Mouse (Mus musculus): ENCODE results near the gene Ces2b.

DNA sequence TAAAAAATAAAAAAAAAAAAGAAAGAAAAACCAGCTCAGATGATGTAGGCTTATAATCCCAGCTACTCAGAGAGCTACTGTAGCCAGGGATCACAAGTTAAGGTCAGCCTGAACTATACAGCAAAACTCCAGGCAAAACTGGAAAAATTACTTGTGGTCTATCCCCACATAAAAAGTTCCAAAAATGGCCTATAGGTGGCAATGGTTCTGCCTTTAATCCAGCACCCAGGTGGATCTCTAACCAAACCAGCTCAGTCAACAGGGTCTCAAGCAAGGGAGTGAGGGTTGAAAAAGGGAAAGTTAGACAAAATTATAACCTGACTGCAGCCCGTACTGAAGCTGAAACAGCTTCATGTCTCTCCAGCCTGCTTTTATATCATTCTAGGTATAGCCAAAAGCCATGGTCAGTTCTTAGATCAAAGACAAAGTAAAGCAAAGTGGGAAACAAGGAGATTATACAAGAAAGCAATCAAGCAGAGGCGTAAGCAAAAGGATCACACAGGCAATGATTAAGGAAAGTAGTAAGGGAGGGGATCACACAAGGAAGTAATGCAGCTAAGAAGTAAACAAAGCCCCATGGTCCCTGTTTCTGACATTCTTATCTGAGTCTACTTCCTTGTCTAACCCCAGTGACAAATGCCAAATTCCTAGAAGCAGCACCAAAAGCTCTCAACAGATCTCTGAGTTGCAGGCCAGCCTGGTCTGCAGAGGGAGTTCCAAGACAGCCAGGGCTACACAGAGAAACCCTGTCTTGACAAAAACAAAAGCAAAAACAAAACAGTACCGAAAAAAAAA lies 41.3 kb upstream of the Ces2b start:
- TF ChIP-seq POLR2A (IDR thresholded peaks at IDR 0.05; ENCODE audit: extremely low read depth, insufficient read depth, low read length) (no peak), CTCF (IDR thresholded peaks at IDR 0.05; ENCODE audit: extremely low read depth, insufficient read depth, low read length) (0 out of 2 replicates have a peak, but pooled peaks have one; percentile 1)
